Mouse (Mus musculus) liver (tissue): ENCODE data around the gene Olfr889.
"Not testable (repeated sequence)": the region's sequence is repeated elsewhere in the genome, so short reads cannot be mapped to it uniquely, and the experiment has no call there.

Experiments used
- DNase-seq: peaks from one replicate; pipeline ENCODE4 v3.0.0-alpha.2; 2020; ENCODE audit warnings: mixed read lengths

The Olfr889 gene

DNA sequence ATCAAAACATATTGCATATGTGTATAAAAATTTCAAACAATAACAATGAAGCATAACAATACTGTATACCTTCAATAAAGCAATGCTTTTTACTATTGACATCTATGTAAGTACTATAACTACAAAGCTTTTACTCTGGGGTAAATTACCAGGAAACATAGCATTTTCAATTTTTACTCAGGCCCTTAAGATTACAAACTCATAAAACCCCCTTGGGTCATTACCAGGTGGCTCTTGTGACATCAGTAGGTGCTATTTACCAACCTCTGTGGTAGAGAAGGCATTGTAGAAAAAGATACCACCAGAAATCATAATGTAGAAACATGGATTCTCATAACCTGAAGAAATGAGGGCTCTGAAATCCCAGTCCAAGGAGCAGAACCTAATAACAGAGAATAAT lies at the start of gene Olfr889:
Olfr889 (plus strand) TSS at position 301 of the 400 bp plus-strand sequence.
- no peak for DNase-seq

GRCm38 (mm10) chr9:38083772-38084171 lies 31.2 kb upstream of the Olfr889 start, which contains the start of gene Olfr887:
Gene Olfr887, plus strand, starts transcription at chr9:38084072.
- no peak for DNase-seq

GRCm38 (mm10) chr9:38107828-38108227 lies 7.2 kb upstream of the Olfr889 start, which contains the start of gene Olfr888:
Gene Olfr888, plus strand, starts transcription at chr9:38108128.
- no peak for DNase-seq

DNA sequence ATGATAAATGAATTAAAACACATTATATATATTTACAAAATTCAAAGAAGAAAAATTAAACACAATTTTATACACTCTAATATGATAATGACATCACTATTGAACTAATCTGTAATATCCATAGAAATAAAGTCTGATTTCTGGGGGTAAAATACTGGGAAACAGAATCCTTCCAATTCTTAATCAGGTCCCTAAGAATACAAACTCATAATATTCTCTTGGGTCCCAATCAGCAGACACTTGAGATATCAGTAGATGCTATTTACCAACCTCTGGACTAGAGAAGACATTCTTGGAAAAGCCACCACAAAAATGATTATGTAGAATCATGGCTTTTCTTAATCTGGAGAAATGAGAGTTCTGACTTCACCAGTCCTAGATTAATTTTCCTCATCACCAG lies 27.2 kb downstream of the Olfr889 start, which contains the start of gene Olfr890:
Olfr890 (plus strand) TSS at position 301 of the 400 bp plus-strand sequence.
- DNase-seq, result no peak

DNA sequence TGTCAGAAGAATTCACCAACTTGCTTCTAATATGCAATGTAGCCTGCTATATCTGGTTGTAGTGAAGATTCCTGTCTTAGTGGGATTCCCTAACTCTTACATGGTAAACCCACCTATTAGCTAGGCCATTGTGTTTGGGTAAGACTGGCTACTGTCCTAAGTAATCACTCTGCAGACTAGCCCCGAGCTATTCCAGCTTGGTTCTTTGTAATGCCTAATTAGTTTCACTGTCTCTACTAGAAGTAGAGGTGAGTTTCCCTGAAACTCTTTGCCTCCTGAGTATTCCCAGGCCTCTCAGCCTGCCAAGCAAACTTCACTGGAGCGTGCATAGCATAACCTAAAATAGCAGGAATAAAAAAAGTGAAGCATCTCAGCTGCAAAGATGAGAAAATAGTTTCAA lies 53.3 kb downstream of the Olfr889 start:
- not testable (repeated sequence) for DNase-seq
